Mouse (Mus musculus) heart, postnatal 0 days (tissue): ENCODE measurements at regions not wholly inside any gene's neighbourhood (a gene's known extent, or its start where the extent isn't known, plus 50 kb on each side); places are given as distances from the start of the nearest gene placed in this dataset.

Experiments used
- CTCF ChIP-seq: IDR thresholded peaks from 2 replicates; pipeline ENCODE4 v1.5.1; 2016; ENCODE audit warnings: antibody characterized with exemption, control low read depth, low read depth
- EP300 ChIP-seq: IDR thresholded peaks from 2 replicates; pipeline ENCODE4 v1.6.1; 2016; ENCODE audit warnings: antibody characterized with exemption, low read depth

GRCm38 (mm10) chr3:53767601-53768000 lies 77.3 kb upstream of the Gm10985 start:
- no peak for TF ChIP-seq CTCF
- TF ChIP-seq EP300 = no peak
